Mouse (Mus musculus): ENCODE results near the gene Lrrc3. TPM values are rescaled to one million over a fixed set of nuclear protein-coding genes. Genes with fewer than 3 reads are reported as not detected.

Gene Lrrc3
- 7.8 and 12.9 TPM in 2 replicates for polyA plus RNA-seq (2012; rRNA removed; ENCODE audit: low replicate concordance)

DNA sequence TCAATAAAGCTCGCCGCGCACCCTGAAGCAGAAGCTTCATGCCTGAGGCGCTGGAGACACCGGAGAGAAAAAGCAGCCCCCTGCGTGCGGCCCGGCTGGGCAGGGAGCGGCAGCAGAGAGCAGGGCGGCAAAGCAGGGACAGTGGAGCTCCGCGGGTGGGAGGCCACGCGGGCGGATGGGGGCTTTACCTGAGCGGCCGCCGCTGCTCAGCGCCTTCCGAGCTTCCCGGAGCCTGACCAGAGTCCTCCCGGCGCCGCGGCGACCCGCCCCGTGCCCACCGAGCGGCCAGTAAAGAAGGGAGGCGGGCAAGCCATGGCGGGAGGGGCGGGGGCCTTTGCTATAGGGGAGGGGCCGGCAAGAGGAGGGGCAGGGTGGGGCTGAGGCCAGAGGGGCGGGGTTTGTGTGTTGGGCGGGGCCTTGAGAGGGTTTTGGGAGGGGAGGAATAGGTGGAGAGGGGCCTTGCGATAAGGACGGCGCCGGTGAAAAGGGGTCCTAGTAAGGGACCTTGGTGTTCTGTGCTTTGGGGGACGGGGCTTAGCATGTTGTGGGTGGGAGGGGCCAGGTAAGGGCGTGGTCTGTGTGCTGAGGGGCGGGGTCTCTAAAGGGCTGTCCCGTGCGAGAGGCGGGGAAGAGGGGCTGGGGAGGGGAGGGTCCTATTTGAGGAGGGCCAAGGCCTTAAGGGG lies at the start of gene Lrrc3:
Lrrc3 (minus strand) TSS at position 326 of the 683 bp plus-strand sequence.

GRCm38 (mm10) chr10:77861675-77862074 lies 40.7 kb downstream of the Lrrc3 start, which contains the start of gene Gm3285:
Gene Gm3285, plus strand, starts transcription at chr10:77861975.

GRCm38 (mm10) chr10:77852559-77852958 lies 49.8 kb downstream of the Lrrc3 start, which contains the start of gene Gm10318:
Gene Gm10318, plus strand, starts transcription at chr10:77852859.

Other genes with a start within 250 kb of the Lrrc3 start
- gene Tspear, start 216.0 kb downstream of the Lrrc3 start, polyA plus RNA-seq (2012; rRNA removed; ENCODE audit: low replicate concordance): 1.1 TPM in 1 of 2 replicates, not detected in the other
- gene Gm19402, start 211.8 kb downstream of the Lrrc3 start, polyA plus RNA-seq (2012; rRNA removed; ENCODE audit: low replicate concordance): not detected in 2 replicates
- not detected in 2 replicates for gene Gm9508, start 205.3 kb downstream of the Lrrc3 start, polyA plus RNA-seq (2012; rRNA removed; ENCODE audit: low replicate concordance)
- not detected in 2 replicates for gene Gm10272, start 195.9 kb downstream of the Lrrc3 start, polyA plus RNA-seq (2012; rRNA removed; ENCODE audit: low replicate concordance)
- not detected in 2 replicates for gene Gm10024, start 191.1 kb downstream of the Lrrc3 start, polyA plus RNA-seq (2012; rRNA removed; ENCODE audit: low replicate concordance)
- not detected in 2 replicates for gene Gm10142, start 186.7 kb downstream of the Lrrc3 start, polyA plus RNA-seq (2012; rRNA removed; ENCODE audit: low replicate concordance)
- gene Krtap12-1, start 181.9 kb downstream of the Lrrc3 start, polyA plus RNA-seq (2012; rRNA removed; ENCODE audit: low replicate concordance): not detected in 2 replicates
- not detected in 2 replicates for gene Gm10100, start 176.1 kb downstream of the Lrrc3 start, polyA plus RNA-seq (2012; rRNA removed; ENCODE audit: low replicate concordance)
- not detected in 2 replicates for gene Gm18596, start 159.9 kb downstream of the Lrrc3 start, polyA plus RNA-seq (2012; rRNA removed; ENCODE audit: low replicate concordance)
- not detected in 2 replicates for gene Gm9736, start 151.2 kb downstream of the Lrrc3 start, polyA plus RNA-seq (2012; rRNA removed; ENCODE audit: low replicate concordance)
- not detected in 2 replicates for gene Gm3233, start 142.9 kb downstream of the Lrrc3 start, polyA plus RNA-seq (2012; rRNA removed; ENCODE audit: low replicate concordance)
- gene Gm3238, start 131.2 kb downstream of the Lrrc3 start, polyA plus RNA-seq (2012; rRNA removed; ENCODE audit: low replicate concordance): not detected in 2 replicates
- gene Gm7138, start 125.6 kb downstream of the Lrrc3 start, polyA plus RNA-seq (2012; rRNA removed; ENCODE audit: low replicate concordance): not detected in 2 replicates
- not detected in 2 replicates for gene Gm3250, start 120.0 kb downstream of the Lrrc3 start, polyA plus RNA-seq (2012; rRNA removed; ENCODE audit: low replicate concordance)
- gene Gm7137, start 114.3 kb downstream of the Lrrc3 start, polyA plus RNA-seq (2012; rRNA removed; ENCODE audit: low replicate concordance): not detected in 2 replicates
- not detected in 2 replicates for gene Gm9639, start 107.5 kb downstream of the Lrrc3 start, polyA plus RNA-seq (2012; rRNA removed; ENCODE audit: low replicate concordance)
- not detected in 2 replicates for gene Gm19668, start 103.4 kb downstream of the Lrrc3 start, polyA plus RNA-seq (2012; rRNA removed; ENCODE audit: low replicate concordance)
- gene Gm9507, start 90.7 kb downstream of the Lrrc3 start, polyA plus RNA-seq (2012; rRNA removed; ENCODE audit: low replicate concordance): not detected in 2 replicates
- gene Gm2696, start 87.9 kb downstream of the Lrrc3 start, polyA plus RNA-seq (2012; rRNA removed; ENCODE audit: low replicate concordance): not detected in 2 replicates
- not detected in 2 replicates for gene Krtap10-4, start 75.4 kb downstream of the Lrrc3 start, polyA plus RNA-seq (2012; rRNA removed; ENCODE audit: low replicate concordance)
- not detected in 2 replicates for gene Krtap10-10, start 66.6 kb downstream of the Lrrc3 start, polyA plus RNA-seq (2012; rRNA removed; ENCODE audit: low replicate concordance)
- not detected in 2 replicates for gene Gm36176, start 55.7 kb downstream of the Lrrc3 start, polyA plus RNA-seq (2012; rRNA removed; ENCODE audit: low replicate concordance)
- gene Gm10318, start 49.7 kb downstream of the Lrrc3 start, polyA plus RNA-seq (2012; rRNA removed; ENCODE audit: low replicate concordance): not detected in 2 replicates
- not detected in 2 replicates for gene Gm3285, start 40.6 kb downstream of the Lrrc3 start, polyA plus RNA-seq (2012; rRNA removed; ENCODE audit: low replicate concordance)
- gene Trpm2, start 68.0 kb upstream of the Lrrc3 start, polyA plus RNA-seq (2012; rRNA removed; ENCODE audit: low replicate concordance): 0.69 and 2.5 TPM in 2 replicates
- gene 1810043G02Rik, start 76.0 kb upstream of the Lrrc3 start, polyA plus RNA-seq (2012; rRNA removed; ENCODE audit: low replicate concordance): 57.2 and 59.7 TPM in 2 replicates
- gene Pfkl, start 107.5 kb upstream of the Lrrc3 start, polyA plus RNA-seq (2012; rRNA removed; ENCODE audit: low replicate concordance): 159 and 201 TPM in 2 replicates
- gene Dnmt3l, start 139.4 kb upstream of the Lrrc3 start, polyA plus RNA-seq (2012; rRNA removed; ENCODE audit: low replicate concordance): 6.6 and 13.6 TPM in 2 replicates
- 0.19 TPM in 1 of 2 replicates, not detected in the other for gene Aire, start 141.1 kb upstream of the Lrrc3 start, polyA plus RNA-seq (2012; rRNA removed; ENCODE audit: low replicate concordance)
- 14.4 and 31.1 TPM in 2 replicates for gene Icosl, start 166.8 kb upstream of the Lrrc3 start, polyA plus RNA-seq (2012; rRNA removed; ENCODE audit: low replicate concordance)